Mouse (Mus musculus) small intestine, adult 2 months (tissue): ENCODE results near the gene Mtch2.

Experiments used
- CTCF ChIP-seq: fragments of 200-500 bp; IDR thresholded peaks from 2 replicates; pipeline ENCODE4 v1.5.1; 2012; ENCODE audit warnings: low read depth, mild to moderate bottlenecking, control low read depth, inconsistent platforms, low read length, moderate library complexity, mixed read lengths; ENCODE audit not compliant: insufficient replicate concordance, insufficient read length; ENCODE audit errors: extremely low read depth
- POLR2A ChIP-seq: fragments of 200-500 bp; IDR thresholded peaks from 2 replicates; pipeline ENCODE4 v1.6.1; 2012; ENCODE audit warnings: low read depth, mild to moderate bottlenecking, control low read depth, inconsistent platforms, low read length, moderate library complexity

DNA sequence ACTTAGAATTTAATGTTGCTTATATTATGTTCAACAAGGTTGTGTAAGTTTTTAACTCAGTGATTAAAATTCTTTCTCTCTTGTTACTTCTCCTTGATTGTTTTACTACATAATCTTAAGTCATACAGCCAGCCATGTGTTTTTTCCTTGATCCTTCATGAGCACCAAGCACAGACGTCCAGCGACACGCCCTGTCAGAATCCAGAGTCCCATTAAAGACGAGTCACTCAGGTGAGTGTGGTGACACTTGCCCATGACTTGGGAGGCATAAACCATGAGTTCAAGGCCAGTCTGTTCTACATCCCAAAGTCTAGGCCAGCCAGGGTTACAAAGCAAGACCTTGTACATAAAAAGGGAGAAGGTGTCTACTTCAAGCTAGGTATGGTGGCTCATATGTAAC lies 30.8 kb upstream of the Mtch2 start:
- no peak for TF ChIP-seq POLR2A
- no peak for TF ChIP-seq CTCF
